In the genomic region with DNA sequence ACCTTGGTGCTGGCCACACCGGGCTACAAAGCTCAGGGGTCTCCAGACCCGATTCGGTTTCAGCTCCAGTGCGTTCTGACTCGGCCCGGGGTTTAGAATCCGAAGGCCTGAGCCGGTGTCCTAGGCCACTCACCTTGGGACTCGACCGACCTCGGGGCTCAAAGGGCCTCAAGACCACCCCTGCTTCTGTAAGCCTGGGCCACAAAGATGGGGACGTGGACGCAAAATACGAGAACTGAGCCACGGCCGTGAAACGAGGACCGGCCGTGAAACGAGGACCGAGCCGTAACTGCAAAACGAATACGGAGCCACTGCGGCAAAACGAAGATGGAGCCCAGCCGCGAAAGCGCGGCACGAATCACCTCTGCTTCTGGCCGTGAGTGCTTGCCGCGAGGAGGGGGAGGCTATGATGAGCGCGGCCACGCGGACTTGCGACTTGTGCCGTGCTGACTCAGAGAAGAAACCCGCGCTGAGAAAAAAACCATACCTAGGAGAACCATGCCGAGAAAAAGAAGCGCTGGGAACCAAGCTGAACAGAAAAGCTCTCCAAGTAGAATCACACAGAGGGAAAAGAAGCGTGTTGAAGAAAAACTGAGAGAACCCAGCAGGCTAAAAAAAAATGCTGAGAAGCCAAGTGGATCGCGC, we compare ENCODE assay signal across 8 mouse cellular contexts.
DNase-seq lines count a peak whose midpoint lies in the region; ATAC-seq and TF ChIP-seq lines count a peak whose summit lies in the region.

No protein-coding gene starts in this region.

- no peak for TF ChIP-seq CTCF in lung, postnatal 0 days (IDR thresholded peaks at IDR 0.05)

- H3K9me3 ChIP-seq in heart, embryonic 14.5 days (ENCODE audit: control insufficient read depth, low read length) = peaks cover 15% of the 10 kb centered on the region; the same call in 1 of the 2 replicates
- H3K9me3 ChIP-seq in lung, postnatal 0 days (ENCODE audit: low read length) = no peaks in the 10 kb centered on the region

- DNase-seq in 3T3-L1 (ENCODE audit: low read depth, low spot score) = peak; percentile 59
- DNase-seq in Muller cell, postnatal 12 days (ENCODE audit: inconsistent ontology term) = peak; percentile 49
- peak; percentile 54 for DNase-seq in embryo, embryonic 10 days (ENCODE audit: low spot score)
- peak; percentile 59 to 73 for DNase-seq in kidney, postnatal 25 days
- peak; percentile 66 for DNase-seq in lung, postnatal 0 days (ENCODE audit: low spot score)
- DNase-seq in retina, postnatal 1 day = peak; percentile 59
- DNase-seq in thymus, postnatal 4 days = peak; percentile 60

- peak overlapping the region; percentile 62 for H3K4me2 ChIP-seq in heart, embryonic 14.5 days (ENCODE audit: low read length)
- peak overlapping the region; percentile 53 for H3K4me2 ChIP-seq in lung, postnatal 0 days (replicated peaks; ENCODE audit: low read depth, low read length)

- H3K4me1 ChIP-seq in heart, embryonic 14.5 days (ENCODE audit: control insufficient read depth in 2 of 2, insufficient read depth in 2 of 2, low read length in 2 of 2) = peaks cover 14 to 35% of the 10 kb centered on the region in 2 experiments
- no peaks in the 10 kb centered on the region; the same call in 1 of the 2 replicates for H3K4me1 ChIP-seq in lung, postnatal 0 days (ENCODE audit: insufficient read depth, low read depth, low read length)

- WGBS in heart, embryonic 14.5 days = 50% methylated on average over 47 of the region's 47 CpGs
- 55% methylated on average over 47 of the region's 47 CpGs for WGBS in lung, postnatal 0 days

- peak overlapping the region; percentile 74 for H3K9ac ChIP-seq in heart, embryonic 14.5 days (ENCODE audit: low read length)
- peak overlapping the region; percentile 43; the same call in 1 of the 2 replicates for H3K9ac ChIP-seq in lung, postnatal 0 days (replicated peaks; ENCODE audit: low read depth)

- peak overlapping the region; percentile 52 to 91 for H3K4me3 ChIP-seq in heart, embryonic 14.5 days (ENCODE audit: control insufficient read depth in 1 of 2, insufficient read depth in 1 of 2, low read depth in 1 of 2, low read length in 2 of 2)
- peak overlapping the region; percentile 50 for H3K4me3 ChIP-seq in lung, postnatal 0 days (ENCODE audit: low read depth, low read length)

- H3K27ac ChIP-seq in heart, embryonic 14.5 days (replicated peaks in 1 of 2; ENCODE audit: control insufficient read depth in 1 of 2, insufficient read depth in 1 of 2, low read depth in 2 of 2, low read length in 2 of 2) = peak overlapping the region; percentile 86 to 92
- H3K27ac ChIP-seq in lung, postnatal 0 days (ENCODE audit: low read length) = peak overlapping the region; percentile 28

- no peaks in the 10 kb centered on the region for H3K27me3 ChIP-seq in heart, embryonic 14.5 days (ENCODE audit: control insufficient read depth, insufficient read depth, low read length)
- H3K27me3 ChIP-seq in lung, postnatal 0 days (replicated peaks; ENCODE audit: insufficient read depth, low read length) = no peaks in the 10 kb centered on the region

- no peak for ATAC-seq in heart, embryonic 14.5 days (ENCODE audit: insufficient number of reproducible peaks, insufficient read depth, low FRiP score, low read depth)
- ATAC-seq in lung, postnatal 0 days = peak; percentile 18; the same call in 1 of the 2 replicates

- peaks cover 19% of the 10 kb centered on the region for H3K36me3 ChIP-seq in heart, embryonic 14.5 days (ENCODE audit: control insufficient read depth, insufficient read depth, low read length)
- no peaks in the 10 kb centered on the region for H3K36me3 ChIP-seq in lung, postnatal 0 days (ENCODE audit: insufficient read depth, low read length)

- TF ChIP-seq EP300 in lung, postnatal 0 days (IDR thresholded peaks at IDR 0.05) = no peak
